ENCODE assay signal across 9 mouse cellular contexts in genomic region chr6:8770341-8770740, GRCm38 (mm10). TPM values are rescaled to one million over a fixed set of nuclear protein-coding genes. Genes with fewer than 3 reads are reported as not detected.
A peak's percentile ranks its signal among the peaks of the same experiment; 100 is the strongest.
DNase-seq lines count a peak whose midpoint lies in the region; ATAC-seq and TF ChIP-seq lines count a peak whose summit lies in the region.
"Had no signal": no experiment of that assay in that cellular context is flagged by ENCODE, and none has a peak within 500 bp of the region (broad histone marks: within the 10 kb centered on the region; RNA-seq: fewer than 3 reads in every experiment).

No protein-coding gene starts in this region.

- ATAC-seq in kidney, embryonic 14.5 days (ENCODE audit: low FRiP score, low TSS enrichment) = no peak
- ATAC-seq in neural tube, embryonic 15.5 days (ENCODE audit: low FRiP score) = no peak
- ATAC-seq: Patski had no signal

- intact Hi-C loops in heart, adult 2 months (cut with DNase I) = no loop called here

- H3K4me2 ChIP-seq in kidney, embryonic 14.5 days (replicated peaks; ENCODE audit: low read depth, low read length) = no peak overlapping the region
- no peak overlapping the region for H3K4me2 ChIP-seq in neural tube, embryonic 15.5 days

- peaks cover 1% of the 10 kb centered on the region; the same call in 1 of the 2 replicates for H3K79me2 ChIP-seq in heart, adult 2 months (replicated peaks; ENCODE audit: control insufficient read depth, insufficient read depth, low read length)

- 51% methylated on average over 10 of the region's 10 CpGs for WGBS in kidney, embryonic 14.5 days
- 25% methylated on average over 10 of the region's 10 CpGs for WGBS in heart, adult 2 months
- 82% methylated on average over 10 of the region's 10 CpGs for WGBS in limb, embryonic 10.5 days
- 85% methylated on average over 10 of the region's 10 CpGs for WGBS in neural tube, embryonic 15.5 days

- H3K27me3 ChIP-seq in kidney, embryonic 14.5 days (ENCODE audit: control insufficient read depth, insufficient read depth, low read length) = no peaks in the 10 kb centered on the region
- no peaks in the 10 kb centered on the region for H3K27me3 ChIP-seq in heart, adult 2 months (ENCODE audit: control insufficient read depth, insufficient read depth, low read length)
- H3K27me3 ChIP-seq in limb, embryonic 10.5 days (ENCODE audit: low read depth, poor library complexity, severe bottlenecking) = no peaks in the 10 kb centered on the region
- H3K27me3 ChIP-seq in neural tube, embryonic 15.5 days (replicated peaks) = no peaks in the 10 kb centered on the region
- H3K27me3 ChIP-seq: Patski had no signal

- peaks cover 3% of the 10 kb centered on the region; the same call in 1 of the 2 replicates for H3K4me1 ChIP-seq in kidney, embryonic 14.5 days (ENCODE audit: control insufficient read depth, insufficient read depth, low read length)
- H3K4me1 ChIP-seq in heart, adult 2 months (ENCODE audit: control insufficient read depth, insufficient read depth, low read length) = peaks cover 3% of the 10 kb centered on the region
- H3K4me1 ChIP-seq in limb, embryonic 10.5 days = peaks cover 10% of the 10 kb centered on the region; the same call in 1 of the 2 replicates
- H3K4me1 ChIP-seq in neural tube, embryonic 15.5 days = peaks cover 2% of the 10 kb centered on the region; the same call in 1 of the 2 replicates

- no peak overlapping the region for H3K9ac ChIP-seq in kidney, embryonic 14.5 days (ENCODE audit: low read depth, low read length)
- no peak overlapping the region for H3K9ac ChIP-seq in heart, adult 2 months (ENCODE audit: low read depth, low read length)
- no peak overlapping the region for H3K9ac ChIP-seq in neural tube, embryonic 15.5 days (replicated peaks)

- DNase-seq in kidney, adult 11 months = peak; percentile 34
- peak; percentile 22 to 27 for DNase-seq in heart, adult 2 months
- DNase-seq in limb, embryonic 10.5 days (ENCODE audit: low spot score) = no peak
- no peak for DNase-seq in cerebellum, postnatal 10 days
- DNase-seq in frontal cortex, adult 2 months (ENCODE audit: extremely low spot score in 1 of 2, low spot score in 1 of 2) = no peak
- DNase-seq in thymus, postnatal 36 days = no peak

- 0 out of 2 replicates have a peak, but pooled peaks have one; percentile 26 for TF ChIP-seq POLR2A in heart, adult 2 months (IDR thresholded peaks at IDR 0.05; ENCODE audit: insufficient read depth, low read depth, low read length)

- H3K27ac ChIP-seq in kidney, embryonic 14.5 days (ENCODE audit: low read depth, low read length) = no peak overlapping the region
- peak overlapping the region; percentile 52; the same call in 1 of the 2 replicates for H3K27ac ChIP-seq in heart, adult 2 months
- peak overlapping the region; percentile 3 for H3K27ac ChIP-seq in limb, embryonic 10.5 days
- peak overlapping the region; percentile 19; the same call in 1 of the 2 replicates for H3K27ac ChIP-seq in neural tube, embryonic 15.5 days (replicated peaks)

- no peaks in the 10 kb centered on the region for H3K36me3 ChIP-seq in kidney, embryonic 14.5 days (ENCODE audit: control insufficient read depth, insufficient read depth, low read length)
- H3K36me3 ChIP-seq in heart, adult 2 months (ENCODE audit: control insufficient read depth, insufficient read depth, low read length) = no peaks in the 10 kb centered on the region
- H3K36me3 ChIP-seq in limb, embryonic 10.5 days = no peaks in the 10 kb centered on the region
- H3K36me3 ChIP-seq in neural tube, embryonic 15.5 days = no peaks in the 10 kb centered on the region

- H3K4me3 ChIP-seq in kidney, embryonic 14.5 days (ENCODE audit: low read length) = no peak overlapping the region
- no peak overlapping the region for H3K4me3 ChIP-seq in heart, adult 2 months
- H3K4me3 ChIP-seq in limb, embryonic 10.5 days = no peak overlapping the region
- no peak overlapping the region for H3K4me3 ChIP-seq in neural tube, embryonic 15.5 days (replicated peaks)

- no peak for TF ChIP-seq CTCF in heart, adult 2 months (IDR thresholded peaks at IDR 0.05)

- TF ChIP-seq EP300 in heart, adult 2 months (IDR thresholded peaks at IDR 0.05; ENCODE audit: insufficient read depth, low read depth, low read length) = 0 out of 2 replicates have a peak, but pooled peaks have one; percentile 60

- H3K9me3 ChIP-seq in kidney, embryonic 14.5 days (ENCODE audit: control insufficient read depth, low read length) = no peaks in the 10 kb centered on the region
- no peaks in the 10 kb centered on the region for H3K9me3 ChIP-seq in limb, embryonic 10.5 days (replicated peaks)
- no peaks in the 10 kb centered on the region for H3K9me3 ChIP-seq in neural tube, embryonic 15.5 days (replicated peaks)

RNA-seq across cellular contexts. Expression of gene Ica1, which starts 7.9 kb away (rescaled TPM):
- polyA plus RNA-seq in kidney, embryonic 14.5 days (2014; fragmentation: Nextera tagmentation; extraction: Ambion mirVana) = 26.8 and 30.0 TPM in 2 replicates
- 1 to 10 TPM; 7.0 to 7.8 TPM for total RNA-seq in heart, adult 2 months (2021)
- 3.9 and 7.4 TPM in 2 replicates for polyA plus RNA-seq in heart, adult 2 months (2012; rRNA removed)
- 11.9 and 17.1 TPM in 2 replicates for polyA plus RNA-seq in limb, embryonic 10.5 days (2016; fragmentation: Nextera tagmentation; extraction: Ambion mirVana)
- 70.9 and 78.5 TPM in 2 replicates for polyA plus RNA-seq in neural tube, embryonic 15.5 days (2015; fragmentation: Nextera tagmentation; extraction: Ambion mirVana)
- polyA plus RNA-seq in frontal cortex, adult 2 months (2012; rRNA removed) = 37.3 and 40.2 TPM in 2 replicates

Comparison
In these comparisons a context has a peak if more than half of its experiments do, and no peak if none do; other contexts are left out.
1. DNase-seq: peak in kidney, adult 11 months (single experiment) and heart, adult 2 months (2 of 2); none in limb, embryonic 10.5 days (single experiment), cerebellum, postnatal 10 days (0 of 2), frontal cortex, adult 2 months (0 of 2) and thymus, postnatal 36 days (0 of 2).